Mouse (Mus musculus) heart, postnatal 4 days (tissue): ENCODE results near the gene Csnk1e. TPM values are rescaled to one million over a fixed set of nuclear protein-coding genes. Genes with fewer than 3 reads are reported as not detected.

ENCODE experiments used
- DNase-seq: peaks from one replicate; pipeline ENCODE4 v3.0.0; 2021
- microRNA-seq, 2 experiments: library from miRNA; unstranded; fragments of <30 nt; microRNA quantifications; one replicate each; pipeline ENCODE4 v1.2.0; 2021 to 2022
- total RNA-seq, 2 experiments: library from RNA; stranded (reverse); gene quantifications; 2 replicates each; pipeline ENCODE4 v1.2.3; 2021

The Csnk1e gene
- total RNA-seq, 2 experiments from 2014 or later, result 99.6 to 108 TPM

GRCm38 (mm10) chr15:79392527-79392926 is 62.8 kb downstream of the Csnk1e start:
- no peak for DNase-seq

- DNase-seq, result peak; percentile 88
These were observed 63.8 kb downstream of the Csnk1e start for GRCm38 (mm10) chr15:79391447-79392093.

- DNase-seq, result no peak
These were observed 64.9 kb downstream of the Csnk1e start for GRCm38 (mm10) chr15:79390434-79390833.

- no peak for DNase-seq
These were observed 67.2 kb downstream of the Csnk1e start for GRCm38 (mm10) chr15:79388171-79388570.

- no peak for DNase-seq
These were observed 67.8 kb downstream of the Csnk1e start for GRCm38 (mm10) chr15:79387611-79388010.

- no peak for DNase-seq
These were observed 68.3 kb downstream of the Csnk1e start for GRCm38 (mm10) chr15:79387081-79387480.

GRCm38 (mm10) chr15:79381644-79382043 is 73.7 kb downstream of the Csnk1e start:
- no peak for DNase-seq

- DNase-seq, result peak; percentile 88
These were observed 74.6 kb downstream of the Csnk1e start for GRCm38 (mm10) chr15:79380468-79381444.

GRCm38 (mm10) chr15:79379658-79380057 is 75.7 kb downstream of the Csnk1e start:
- no peak for DNase-seq

- no peak for DNase-seq
These were observed 76.8 kb downstream of the Csnk1e start for GRCm38 (mm10) chr15:79378608-79379007.

- DNase-seq, result peak; percentile 83
These were observed 77.7 kb downstream of the Csnk1e start for GRCm38 (mm10) chr15:79377681-79378080.

GRCm38 (mm10) chr15:79374760-79375159 is 80.6 kb downstream of the Csnk1e start:
- DNase-seq, result no peak

- no peak for DNase-seq
These were observed 85.0 kb downstream of the Csnk1e start for GRCm38 (mm10) chr15:79370281-79370843.

GRCm38 (mm10) chr15:79369452-79370280 is 85.7 kb downstream of the Csnk1e start:
- no peak for DNase-seq

GRCm38 (mm10) chr15:79368861-79369440 is 86.4 kb downstream of the Csnk1e start:
- peak; percentile 50 for DNase-seq

- peak; percentile 70 for DNase-seq
These were observed 87.0 kb downstream of the Csnk1e start for GRCm38 (mm10) chr15:79368313-79368811.

Small RNA genes within 50 kb of the gene (microRNA-seq; reads per million reads assigned to microRNA genes)
- gene Gm44302 (0 reads per million in 2 experiments), gene Mir1943 (2.4 to 2.5 reads per million in 2 experiments)

Other genes with a start within 250 kb of the Csnk1e start
- gene Pick1, start 226.4 kb downstream of the Csnk1e start, total RNA-seq, result 10 to 100 TPM; 24.5 to 26.0 TPM
- under 1 TPM; 0.52 to 0.74 TPM for gene Gm49486, start 226.2 kb downstream of the Csnk1e start, total RNA-seq
- gene Slc16a8, start 200.8 kb downstream of the Csnk1e start, total RNA-seq, result under 1 TPM; 0.23 to 0.31 TPM
- 1 to 10 TPM; 1.3 to 2.0 TPM for gene Baiap2l2, start 170.0 kb downstream of the Csnk1e start, total RNA-seq
- gene Pla2g6, start 127.2 kb downstream of the Csnk1e start, total RNA-seq, result 1 to 10 TPM; 8.4 to 9.6 TPM
- 10 to 100 TPM in 1 of 2 experiments, 1 to 10 TPM in 1; 9.8 to 10.2 TPM for gene Maff, start 108.9 kb downstream of the Csnk1e start, total RNA-seq
- 10 to 100 TPM; 68.1 to 73.4 TPM for gene Tmem184b, start 52.0 kb downstream of the Csnk1e start, total RNA-seq
- 1 to 10 TPM; 1.3 to 1.7 TPM for gene Kcnj4, start 49.7 kb upstream of the Csnk1e start, total RNA-seq
- 10 to 100 TPM; 25.4 to 25.6 TPM for gene Kdelr3, start 60.8 kb upstream of the Csnk1e start, total RNA-seq
- gene Ddx17, start 91.2 kb upstream of the Csnk1e start, total RNA-seq, result 100 to 1,000 TPM; 221 to 226 TPM
- under 1 TPM; 0.31 to 0.86 TPM for gene Dmc1, start 149.5 kb upstream of the Csnk1e start, total RNA-seq
- gene Fam227a, start 203.4 kb upstream of the Csnk1e start, total RNA-seq, result 1 to 10 TPM; 1.0 to 1.2 TPM
- 10 to 100 TPM; 30.9 to 35.5 TPM for gene Cby1, start 203.6 kb upstream of the Csnk1e start, total RNA-seq
- gene Tomm22, start 215.3 kb upstream of the Csnk1e start, total RNA-seq, result 100 to 1,000 TPM; 150 to 159 TPM
- gene Josd1, start 232.4 kb upstream of the Csnk1e start, total RNA-seq, result 10 to 100 TPM; 29.8 to 32.5 TPM
- 10 to 100 TPM; 40.2 to 41.9 TPM for gene Gtpbp1, start 235.3 kb upstream of the Csnk1e start, total RNA-seq